Mouse (Mus musculus) hindbrain, postnatal 0 days (tissue): ENCODE measurements around the gene Hrasls5. TPM values are rescaled to one million over a fixed set of nuclear protein-coding genes. Genes with fewer than 3 reads are reported as not detected.

Experiments
- ATAC-seq: fragments of 200-750 bp; cut with Nextera tagmentation; 2 replicates; pipeline ENCODE4 v1.8.0; 2017; ENCODE audit warnings: mild to moderate bottlenecking, moderate TSS enrichment, moderate library complexity
- DNase-seq: peaks from one replicate; pipeline ENCODE4 v3.0.0-alpha.2; 2015; ENCODE audit warnings: low spot score
- H3K27ac ChIP-seq: fragments of 300-500 bp; sonication (generic); 2 replicates; pipeline ENCODE4 v1.5.1; 2014; ENCODE audit warnings: mild to moderate bottlenecking
- H3K27me3 ChIP-seq: fragments of 300-500 bp; sonication (generic); 2 replicates; pipeline ENCODE4 v1.6.1; 2014; ENCODE audit warnings: low read length, mixed read lengths; ENCODE audit not compliant: insufficient read depth
- H3K36me3 ChIP-seq: fragments of 300-500 bp; sonication (generic); 2 replicates; pipeline ENCODE4 v1.6.1; 2014; ENCODE audit warnings: low read length, mixed read lengths; ENCODE audit not compliant: insufficient read depth
- H3K4me1 ChIP-seq: fragments of 300-500 bp; sonication (generic); 2 replicates; pipeline ENCODE4 v1.6.1; 2014; ENCODE audit warnings: antibody characterized with exemption, low read length, mixed read lengths; ENCODE audit not compliant: insufficient read depth
- H3K4me2 ChIP-seq: fragments of 300-500 bp; sonication (generic); 2 replicates; pipeline ENCODE4 v1.6.1; 2014; ENCODE audit warnings: low read depth, mild to moderate bottlenecking, low read length, moderate library complexity, mixed read lengths
- H3K4me3 ChIP-seq: fragments of 300-500 bp; sonication (generic); 2 replicates; pipeline ENCODE4 v1.5.1; 2014; ENCODE audit warnings: low read length
- H3K9ac ChIP-seq: fragments of 300-500 bp; sonication (generic); replicated peaks from 2 replicates; pipeline ENCODE4 v1.6.1; 2014; ENCODE audit warnings: mild to moderate bottlenecking, low read length, moderate library complexity, mixed read lengths
- H3K9me3 ChIP-seq: fragments of 300-500 bp; sonication (generic); 2 replicates; pipeline ENCODE4 v1.6.1; 2016; ENCODE audit warnings: low read length, mixed read lengths
- CTCF ChIP-seq: IDR thresholded peaks from 2 replicates; pipeline ENCODE4 v1.5.1; 2016; ENCODE audit warnings: antibody characterized with exemption, control low read depth, low read depth
- WGBS: fragments of 180-500 bp; shearing (Covaris S2); extraction: QIAGEN DNeasy Blood & Tissue Kit; methylation state at CpG from one replicate; pipeline ENCODE4 v1.1.7; 2014; 5-methylcytosine and 5-hydroxymethylcytosine counted together
- polyA plus RNA-seq: library from polyadenylated mRNA; unstranded; fragments of >200 nt; fragmentation: Nextera tagmentation; extraction: Ambion mirVana; gene quantifications from 2 replicates; pipeline ENCODE4 v1.2.1, GENCODE M21; 2015
- total RNA-seq: library from RNA; depleted of rRNA; stranded (reverse); fragments of >200 nt; gene quantifications from 2 replicates; pipeline ENCODE4 v1.2.3, GENCODE M21; 2014

Gene Hrasls5
- total and polyA plus RNA-seq, 2 experiments from 2014 or later = 0.18 TPM; not detected in 1

DNA sequence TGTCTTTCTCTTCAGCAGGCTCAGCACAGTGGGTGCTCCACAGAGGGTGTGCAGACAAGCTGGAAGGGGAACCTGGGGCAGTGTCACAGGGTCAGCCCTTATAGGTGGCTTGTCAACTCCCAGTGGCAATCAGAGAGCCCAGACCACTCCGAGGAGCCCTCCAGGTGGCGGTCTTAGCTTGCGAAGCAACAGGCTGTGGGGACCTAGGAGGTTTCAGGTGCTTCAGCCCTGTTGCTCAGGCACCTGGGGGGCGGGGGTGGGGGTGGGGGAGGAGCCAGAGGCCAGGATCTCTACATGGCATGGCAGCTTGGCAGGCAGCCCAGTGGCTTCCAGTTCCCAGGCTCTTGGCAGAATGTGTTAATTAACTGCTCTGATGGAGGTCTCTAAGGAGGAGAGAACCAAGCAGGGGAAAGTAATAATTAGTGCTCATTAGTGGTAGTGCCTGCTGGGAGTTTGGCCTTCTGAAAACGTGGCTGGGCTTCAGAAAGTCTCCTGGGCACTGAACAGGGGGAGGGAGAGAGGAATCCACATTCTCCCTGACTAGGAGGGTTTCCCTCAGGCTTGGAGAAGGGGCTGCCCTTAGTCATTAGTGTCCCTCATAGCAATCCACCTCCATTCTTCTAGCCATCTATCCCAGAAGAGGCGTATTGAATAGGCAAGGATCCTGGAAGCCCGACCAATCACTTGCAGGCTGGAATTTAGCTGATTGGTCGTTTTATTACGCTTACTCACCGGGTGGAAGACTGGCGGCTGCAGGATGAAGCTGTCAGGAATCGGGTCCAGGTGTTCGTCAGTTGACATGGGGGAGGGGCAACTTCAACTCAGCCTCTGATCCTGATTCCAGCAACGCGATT is 6.2 kb upstream of the Hrasls5 start:
- Histone ChIP-seq H3K9me3 (no peaks in the 10 kb centered on the region), H3K36me3 (no peaks in the 10 kb centered on the region), H3K4me3 (peak overlapping the region; percentile 29), H3K27me3 (0 out of 2 replicates have a peak, but pooled peaks cover 5% of the 10 kb centered on the region), H3K4me1 (peaks cover 11% of the 10 kb centered on the region), H3K27ac (0 out of 2 replicates have a peak overlapping the region, but pooled peaks have one; percentile 5), H3K9ac (0 out of 2 replicates have a peak overlapping the region, but pooled peaks have one; percentile 9), H3K4me2 (peak overlapping the region; percentile 58)
- 6% methylated on average over 15 of the region's 15 CpGs for WGBS
- DNase-seq = peak; percentile 86
- peak; percentile 83 for ATAC-seq
- peak; percentile 7; the same call in 1 of the 2 replicates for TF ChIP-seq CTCF

DNA sequence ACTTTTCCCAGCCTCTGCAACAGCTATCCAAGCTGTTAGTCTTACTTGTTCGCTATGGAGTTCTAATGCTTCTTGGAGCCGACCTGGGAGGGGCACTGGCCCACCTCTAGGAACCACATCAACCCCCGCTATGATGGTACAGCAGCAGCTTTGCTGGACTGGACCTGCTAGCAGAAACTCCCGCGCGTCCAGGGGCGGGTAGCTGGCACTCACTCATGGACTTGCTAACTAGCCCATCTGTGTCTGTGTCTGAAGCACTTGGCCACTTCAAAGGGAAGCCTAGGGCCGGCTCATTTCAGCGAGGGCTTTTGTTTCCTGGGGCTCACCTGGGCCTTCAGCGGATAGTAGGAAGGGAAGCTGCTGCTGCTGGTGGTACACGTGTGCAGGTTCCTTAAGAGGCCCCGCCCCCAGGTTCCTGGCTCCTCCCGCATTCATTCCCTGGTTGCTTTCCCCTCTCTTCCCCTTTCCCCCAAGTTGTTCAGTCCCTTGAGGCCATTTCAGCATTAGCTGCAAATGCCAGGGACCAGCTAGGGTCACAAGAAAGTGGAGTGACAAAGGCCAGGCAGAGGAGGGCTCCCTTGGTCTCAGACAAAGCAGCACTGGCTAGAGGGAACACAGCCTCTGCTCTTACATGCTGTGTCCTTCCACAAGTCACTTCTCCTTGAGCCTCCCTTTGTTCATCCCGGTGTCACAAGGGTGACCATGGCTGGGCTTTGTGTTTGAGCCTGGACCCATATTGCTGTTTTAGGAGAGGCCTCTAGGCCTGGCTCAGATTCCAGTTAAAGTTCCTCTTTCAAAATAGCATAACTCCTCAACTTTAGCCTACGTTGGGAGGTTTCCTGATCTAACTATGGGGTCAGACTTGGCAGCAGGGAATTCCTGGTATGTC is 5.3 kb upstream of the Hrasls5 start, which contains the start of gene Lgals12:
TSS of gene Lgals12 (minus strand) at position 393 of the 889 bp plus-strand sequence.
- Histone ChIP-seq H3K4me2 (peak within 1 kb of the TSS; percentile 58), H3K4me1 (peaks cover 11% of the 10 kb centered on the region), H3K9ac (0 out of 2 replicates have a peak within 1 kb of the TSS, but pooled peaks have one; percentile 25), H3K36me3 (no peaks in the 10 kb centered on the region), H3K27me3 (peaks cover 5% of the 10 kb centered on the region; the same call in 1 of the 2 replicates), H3K9me3 (no peaks in the 10 kb centered on the region), H3K4me3 (peak within 1 kb of the TSS; percentile 29), H3K27ac (no peak within 1 kb of the TSS)
- no peak for TF ChIP-seq CTCF
- 7% methylated on average over 15 of the region's 15 CpGs for WGBS
- ATAC-seq (peak; percentile 60), DNase-seq (peak; percentile 49)

DNA sequence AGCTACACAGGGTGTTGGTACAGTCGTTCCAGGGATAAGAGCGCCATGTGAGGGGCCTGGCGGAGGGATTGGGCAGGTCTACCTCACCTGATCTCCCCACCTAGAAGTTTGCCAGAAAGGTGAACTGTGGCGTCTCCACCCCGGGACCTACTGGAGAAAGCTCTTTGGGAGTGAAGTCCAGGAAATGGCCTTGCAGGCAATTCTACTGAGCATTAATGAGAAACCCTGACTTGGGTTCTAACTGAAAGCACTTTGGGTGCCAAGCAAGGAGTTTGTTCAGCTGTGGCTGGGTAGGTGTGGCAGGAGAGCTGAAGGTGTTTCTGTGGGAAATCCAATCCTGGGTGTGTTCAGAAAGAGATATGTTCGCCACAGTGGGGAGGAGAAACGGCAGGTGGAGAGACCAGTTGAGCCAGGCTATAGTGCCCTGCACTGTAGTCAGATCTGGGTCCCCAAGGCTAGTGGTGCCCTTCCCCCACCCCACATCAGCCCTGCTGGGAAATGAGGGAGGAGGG is 4.6 kb upstream of the Hrasls5 start:
- 73% methylated on average over 7 of the region's 7 CpGs for WGBS
- no peak overlapping the region for H3K4me2 ChIP-seq
- DNase-seq = no peak
- no peak for TF ChIP-seq CTCF
- H3K27ac ChIP-seq = no peak overlapping the region
- H3K36me3 ChIP-seq = no peaks in the 10 kb centered on the region
- no peak for ATAC-seq
- no peaks in the 10 kb centered on the region for H3K9me3 ChIP-seq
- peaks cover 14% of the 10 kb centered on the region for H3K4me1 ChIP-seq
- H3K9ac ChIP-seq = no peak overlapping the region
- peaks cover 5% of the 10 kb centered on the region; the same call in 1 of the 2 replicates for H3K27me3 ChIP-seq
- no peak overlapping the region for H3K4me3 ChIP-seq

DNA sequence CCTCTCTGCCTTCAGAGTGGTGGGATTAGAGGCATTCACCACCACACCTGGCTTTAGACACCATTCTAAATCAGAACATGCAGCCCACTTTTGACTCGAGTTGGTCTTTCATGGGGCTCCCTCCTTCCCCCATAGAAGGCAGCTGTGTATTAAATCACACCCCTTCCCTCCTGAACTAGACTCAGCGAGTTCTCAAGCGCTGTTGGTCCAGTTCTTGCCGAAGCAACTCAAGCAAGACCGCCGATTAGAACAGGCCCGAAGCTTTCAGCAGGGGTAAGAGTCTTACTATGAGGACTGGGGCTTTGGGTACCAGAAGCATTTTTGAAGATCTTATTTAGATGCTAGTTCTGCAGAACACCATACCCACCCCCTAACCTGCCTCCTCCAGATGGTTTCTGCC is 810 bp downstream of the Hrasls5 start:
- H3K9ac ChIP-seq = no peak overlapping the region
- 84% methylated on average over 7 of the region's 7 CpGs for WGBS
- no peak overlapping the region for H3K4me3 ChIP-seq
- no peak overlapping the region for H3K4me2 ChIP-seq
- no peak overlapping the region for H3K27ac ChIP-seq
- no peaks in the 10 kb centered on the region for H3K36me3 ChIP-seq
- DNase-seq (no peak), ATAC-seq (no peak)
- no peaks in the 10 kb centered on the region; the same call in 1 of the 2 replicates for H3K27me3 ChIP-seq
- no peaks in the 10 kb centered on the region for H3K9me3 ChIP-seq
- TF ChIP-seq CTCF = no peak
- H3K4me1 ChIP-seq = 0 out of 2 replicates have a peak, but pooled peaks cover 4% of the 10 kb centered on the region

DNA sequence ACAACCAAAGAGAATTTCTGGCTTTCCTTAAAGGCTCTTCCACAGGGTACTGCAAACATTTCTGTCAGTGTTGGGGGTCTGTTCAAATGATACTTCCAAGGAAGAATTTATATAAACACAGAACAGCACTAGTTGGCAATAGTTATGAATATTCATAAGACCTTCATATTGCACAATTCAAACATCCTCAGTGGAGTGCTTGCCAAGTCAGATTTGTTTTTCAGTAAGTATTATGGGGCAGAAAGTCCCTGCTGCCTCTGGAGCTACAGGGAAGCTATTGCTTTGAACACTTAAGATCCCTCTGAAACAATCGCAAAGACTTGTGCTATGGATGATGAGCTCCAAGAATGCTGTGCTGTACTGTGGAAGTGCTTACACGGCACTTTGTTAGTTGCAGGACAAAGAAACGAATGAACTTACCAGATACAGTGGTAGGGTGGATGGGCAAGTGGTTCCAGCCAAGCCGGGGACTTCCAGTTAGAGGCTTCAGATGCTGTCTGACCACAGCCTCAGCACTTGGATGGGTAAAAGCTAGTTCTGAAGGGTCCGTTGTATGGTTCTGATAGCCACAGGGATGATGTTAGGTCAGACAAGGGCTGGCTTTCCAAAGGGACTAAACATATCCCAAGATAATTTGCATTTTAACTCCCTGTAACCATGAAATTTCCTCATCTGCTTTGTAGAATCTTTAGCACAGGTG is 4.0 kb downstream of the Hrasls5 start:
- no peak overlapping the region for H3K27ac ChIP-seq
- 0 out of 2 replicates have a peak, but pooled peaks cover 4% of the 10 kb centered on the region for H3K4me1 ChIP-seq
- H3K36me3 ChIP-seq = no peaks in the 10 kb centered on the region
- no peak for TF ChIP-seq CTCF
- no peak overlapping the region for H3K4me2 ChIP-seq
- H3K9ac ChIP-seq = no peak overlapping the region
- no peak for ATAC-seq
- WGBS = 65% methylated on average over 5 of the region's 5 CpGs
- no peaks in the 10 kb centered on the region; the same call in 1 of the 2 replicates for H3K27me3 ChIP-seq
- DNase-seq = no peak
- no peaks in the 10 kb centered on the region for H3K9me3 ChIP-seq
- no peak overlapping the region for H3K4me3 ChIP-seq

DNA sequence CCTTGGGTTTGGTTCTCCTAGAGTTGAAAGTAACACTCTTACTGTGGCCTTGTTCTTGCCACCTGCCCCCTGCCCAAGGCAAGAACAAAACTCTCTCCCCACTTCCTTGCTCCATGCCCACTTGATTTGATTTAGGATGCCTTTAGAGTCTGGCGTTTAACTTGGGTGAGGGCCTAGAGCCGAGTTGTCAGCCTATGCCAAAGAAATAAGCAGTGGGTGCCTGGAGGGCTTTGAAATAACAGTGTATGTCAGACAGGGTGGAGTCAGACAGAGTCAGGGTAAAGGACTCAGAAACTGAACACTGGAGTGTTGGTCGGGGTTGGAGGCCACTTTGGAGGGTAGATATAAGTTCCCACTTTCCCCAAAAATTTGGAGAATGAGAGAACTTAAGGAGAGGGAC is 4.7 kb downstream of the Hrasls5 start:
- no peaks in the 10 kb centered on the region for H3K36me3 ChIP-seq
- H3K27me3 ChIP-seq = no peaks in the 10 kb centered on the region
- no peaks in the 10 kb centered on the region for H3K9me3 ChIP-seq
- no peak for ATAC-seq
- 47% methylated on average over 3 of the region's 3 CpGs for WGBS
- no peak for DNase-seq
- no peak overlapping the region for H3K27ac ChIP-seq
- no peak overlapping the region for H3K9ac ChIP-seq
- H3K4me3 ChIP-seq = no peak overlapping the region
- no peak overlapping the region for H3K4me2 ChIP-seq
- 0 out of 2 replicates have a peak, but pooled peaks cover 4% of the 10 kb centered on the region for H3K4me1 ChIP-seq
- TF ChIP-seq CTCF = no peak
